Mouse (Mus musculus): ENCODE data around the gene Zmiz1.
A peak's percentile ranks its signal among the peaks of the same experiment; 100 is the strongest.

DNA sequence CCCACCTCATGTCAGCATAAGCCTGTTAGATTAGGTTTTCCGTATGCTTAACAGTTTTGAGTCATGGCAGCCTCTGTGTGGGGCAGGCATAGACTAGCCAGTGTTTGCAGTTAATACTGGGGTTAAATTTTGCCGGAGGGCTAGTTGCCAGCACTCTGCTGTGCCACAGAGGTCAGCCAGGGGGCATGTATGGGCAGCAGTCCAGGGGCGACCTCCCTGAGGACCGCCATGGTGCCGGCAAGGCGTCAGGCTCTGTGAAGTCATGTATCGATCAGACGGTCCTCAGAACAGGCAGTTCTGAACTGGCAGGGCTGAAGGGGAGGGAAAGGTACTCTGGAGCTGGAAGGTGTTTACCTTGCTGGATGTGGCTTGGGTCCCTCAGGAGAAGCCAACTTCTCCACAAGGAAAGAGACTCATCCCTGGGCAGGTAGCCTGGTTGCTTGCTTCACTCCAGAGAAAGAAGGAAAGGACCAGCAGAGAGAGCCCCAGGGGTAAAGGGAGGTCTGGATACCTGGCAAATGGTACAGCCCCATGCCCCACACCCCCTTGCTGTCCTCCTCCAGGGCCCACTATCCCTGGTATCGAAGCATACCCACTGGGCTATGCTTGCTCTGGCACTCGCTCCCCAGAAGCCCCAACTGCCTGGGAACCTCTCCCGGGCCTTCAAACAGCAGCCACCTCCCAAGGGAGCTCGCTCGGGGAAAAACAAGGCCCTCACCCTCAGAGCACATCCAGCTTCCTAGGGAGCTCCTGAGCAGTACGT lies 151.6 kb downstream of the Zmiz1 start:
- TF ChIP-seq MYOG (IDR thresholded peaks at IDR 0.05; ENCODE audit: control insufficient read depth in 1 of 3, insufficient read depth in 1 of 3, insufficient read length in 2 of 3, low read depth in 2 of 3) (no peak), USF1 (IDR thresholded peaks at IDR 0.05; ENCODE audit: low read depth) (no peak), MAX (IDR thresholded peaks at IDR 0.05; ENCODE audit: low read depth) (no peak), POLR2A (IDR thresholded peaks at IDR 0.05; ENCODE audit: insufficient read length, low read depth) (no peak), POLR2AphosphoS2 (IDR thresholded peaks at IDR 0.05; ENCODE audit: insufficient read length, low read depth) (peak; percentile 38), E2F4 (IDR thresholded peaks at IDR 0.05; ENCODE audit: insufficient read depth) (no peak), CEBPB (IDR thresholded peaks at IDR 0.05; ENCODE audit: insufficient read depth, poor library complexity, severe bottlenecking) (no peak), SRF (IDR thresholded peaks at IDR 0.05; ENCODE audit: control insufficient read depth, insufficient read length, low read depth) (no peak), TCF12 (IDR thresholded peaks at IDR 0.05; ENCODE audit: insufficient read depth, poor library complexity, severe bottlenecking) (no peak)
